Mouse (Mus musculus) hindbrain, embryonic 15.5 days (tissue): ENCODE results near the gene Rnase4. TPM values are rescaled to one million over a fixed set of nuclear protein-coding genes. Genes with fewer than 3 reads are reported as not detected.

ENCODE experiments used
- ATAC-seq: fragments of 200-750 bp; cut with Nextera tagmentation; 2 replicates; pipeline ENCODE4 v1.8.0; 2017; ENCODE audit warnings: low read depth, moderate number of reproducible peaks, moderate TSS enrichment; ENCODE audit not compliant: low FRiP score
- H3K27ac ChIP-seq: fragments of 300-500 bp; sonication (generic); replicated peaks from 2 replicates; pipeline ENCODE4 v1.5.1; 2015; ENCODE audit warnings: mild to moderate bottlenecking, inconsistent platforms
- H3K27me3 ChIP-seq: fragments of 300-500 bp; sonication (generic); 2 replicates; pipeline ENCODE4 v1.6.1; 2015; ENCODE audit warnings: control low read depth, inconsistent platforms
- H3K36me3 ChIP-seq: fragments of 300-500 bp; sonication (generic); 2 replicates; pipeline ENCODE4 v1.6.1; 2015; ENCODE audit warnings: control low read depth, inconsistent platforms
- H3K4me1 ChIP-seq: fragments of 300-500 bp; sonication (generic); replicated peaks from 2 replicates; pipeline ENCODE4 v1.6.1; 2015; ENCODE audit warnings: control low read depth, inconsistent platforms
- H3K4me2 ChIP-seq: fragments of 300-500 bp; sonication (generic); 2 replicates; pipeline ENCODE4 v1.6.1; 2015; ENCODE audit warnings: moderate library complexity, mild to moderate bottlenecking, inconsistent platforms
- H3K4me3 ChIP-seq: fragments of 300-500 bp; sonication (generic); 2 replicates; pipeline ENCODE4 v1.5.1; 2015; ENCODE audit warnings: mild to moderate bottlenecking, inconsistent platforms
- H3K9ac ChIP-seq: fragments of 300-500 bp; sonication (generic); 2 replicates; pipeline ENCODE4 v1.6.1; 2015; ENCODE audit warnings: inconsistent platforms
- H3K9me3 ChIP-seq: fragments of 300-500 bp; sonication (generic); 2 replicates; pipeline ENCODE4 v1.6.1; 2016; ENCODE audit warnings: control low read depth, inconsistent platforms
- WGBS: fragments of 180-500 bp; shearing (Covaris S2); methylation state at CpG from one replicate; pipeline ENCODE4 v1.1.7; 2015; 5-methylcytosine and 5-hydroxymethylcytosine counted together
- polyA plus RNA-seq: library from polyadenylated mRNA; unstranded; fragments of >200 nt; fragmentation: Nextera tagmentation; extraction: Ambion mirVana; gene quantifications from 2 replicates; pipeline ENCODE4 v1.2.1, GENCODE M21; 2015

Rnase4 gene
- polyA plus RNA-seq, 1 experiment from 2014 or later: 16.4 TPM

DNA sequence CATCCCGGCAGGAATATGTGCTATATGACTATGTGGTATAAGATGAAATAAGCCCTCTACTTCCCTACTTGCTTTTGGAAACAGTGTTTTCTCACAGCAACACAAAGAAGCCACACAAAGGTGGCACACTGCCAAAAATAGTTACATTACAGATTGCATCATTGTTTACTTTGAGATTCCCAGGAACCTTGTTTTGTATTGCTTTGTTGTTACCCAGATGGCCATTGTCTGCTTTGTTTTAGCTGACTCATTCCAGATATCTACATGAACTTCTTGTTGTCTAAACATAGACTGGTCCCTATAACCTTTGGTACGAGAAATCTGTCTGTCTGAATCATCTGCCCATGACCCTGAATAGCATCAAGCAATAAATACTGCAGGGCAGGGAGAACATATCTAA, 49.5 kb downstream of the Rnase4 start:
- Histone ChIP-seq H3K4me1 (no peaks in the 10 kb centered on the region), H3K9me3 (no peaks in the 10 kb centered on the region), H3K4me3 (no peak overlapping the region), H3K4me2 (no peak overlapping the region), H3K9ac (no peak overlapping the region), H3K27ac (no peak overlapping the region), H3K27me3 (no peaks in the 10 kb centered on the region), H3K36me3 (no peaks in the 10 kb centered on the region)
- ATAC-seq: no peak
- 82% methylated on average over 2 of the region's 2 CpGs for WGBS

DNA sequence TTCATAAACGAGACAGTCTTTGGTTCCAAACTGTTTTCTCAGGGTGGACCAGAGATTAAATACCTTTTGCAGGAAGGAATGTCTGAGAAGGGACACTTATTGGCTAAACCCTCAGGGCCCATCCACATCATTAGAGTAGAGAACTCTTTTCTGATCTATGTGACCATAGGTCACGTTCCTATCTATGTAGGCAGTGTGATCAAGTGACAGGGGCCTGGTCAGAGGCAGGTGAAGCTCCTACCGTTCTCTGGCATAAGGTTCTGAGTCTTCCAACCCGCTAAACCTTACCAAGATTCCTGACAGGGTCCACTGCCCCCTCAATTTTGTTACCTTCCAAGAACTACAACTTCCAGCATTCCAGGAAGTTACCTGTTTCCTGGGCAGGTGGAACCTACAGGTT, 51.2 kb downstream of the Rnase4 start:
- no peaks in the 10 kb centered on the region for H3K9me3 ChIP-seq
- WGBS: 92% methylated on average over 4 of the region's 4 CpGs
- ATAC-seq: no peak
- no peaks in the 10 kb centered on the region for H3K4me1 ChIP-seq
- H3K27ac ChIP-seq: no peak overlapping the region
- no peak overlapping the region for H3K4me3 ChIP-seq
- H3K9ac ChIP-seq: no peak overlapping the region
- no peak overlapping the region for H3K4me2 ChIP-seq
- H3K27me3 ChIP-seq: no peaks in the 10 kb centered on the region
- H3K36me3 ChIP-seq: no peaks in the 10 kb centered on the region

DNA sequence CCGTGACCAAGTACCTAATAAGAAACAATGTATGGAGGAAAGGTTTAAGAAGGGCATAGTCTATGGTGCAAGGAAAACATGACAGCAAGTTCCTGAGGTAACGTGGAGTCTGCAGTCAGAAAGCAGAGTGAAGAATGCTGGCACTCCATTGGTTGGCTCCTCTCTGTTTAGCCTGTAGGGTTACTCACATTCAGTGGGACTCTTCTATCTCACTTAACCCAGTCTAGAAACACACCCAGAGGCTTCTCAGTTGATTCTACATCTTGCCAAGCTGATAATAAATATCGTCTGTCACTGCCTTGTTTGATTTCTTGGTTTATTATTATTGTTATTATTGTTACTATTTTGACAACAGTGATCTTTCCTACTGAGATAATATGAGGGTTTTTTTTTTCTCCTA, 51.7 kb downstream of the Rnase4 start:
- Histone ChIP-seq H3K4me2 (no peak overlapping the region), H3K4me1 (no peaks in the 10 kb centered on the region), H3K36me3 (no peaks in the 10 kb centered on the region), H3K9ac (no peak overlapping the region), H3K9me3 (no peaks in the 10 kb centered on the region), H3K27me3 (no peaks in the 10 kb centered on the region), H3K27ac (no peak overlapping the region), H3K4me3 (no peak overlapping the region)
- ATAC-seq: no peak
- 85% methylated on average over 3 of the region's 3 CpGs for WGBS

DNA sequence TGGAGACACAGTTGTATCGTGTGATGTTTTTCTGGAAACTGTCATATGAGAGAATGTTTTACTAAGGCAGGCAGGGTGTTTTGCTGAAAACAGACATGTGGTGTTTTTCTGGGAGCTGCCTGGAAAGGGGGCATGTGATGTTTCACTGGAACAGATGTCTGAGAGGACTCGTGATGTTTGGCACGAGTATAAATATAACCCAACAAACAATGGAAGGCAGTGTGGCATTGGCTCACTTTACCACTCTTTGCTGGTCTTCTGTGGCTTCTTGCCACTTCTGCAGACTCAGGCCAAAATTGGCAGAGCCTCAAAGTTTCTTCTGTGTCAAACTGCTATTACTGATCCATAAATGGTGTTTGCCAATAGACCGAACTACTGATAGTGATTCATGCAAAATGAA, 52.4 kb downstream of the Rnase4 start:
- Histone ChIP-seq H3K27me3 (no peaks in the 10 kb centered on the region), H3K9ac (no peak overlapping the region), H3K27ac (no peak overlapping the region), H3K4me3 (no peak overlapping the region), H3K36me3 (no peaks in the 10 kb centered on the region), H3K4me2 (no peak overlapping the region), H3K4me1 (no peaks in the 10 kb centered on the region), H3K9me3 (no peaks in the 10 kb centered on the region)
- ATAC-seq: no peak
- whole genome bisulfite sequencing: 67% methylated on average over 4 of the region's 4 CpGs

DNA sequence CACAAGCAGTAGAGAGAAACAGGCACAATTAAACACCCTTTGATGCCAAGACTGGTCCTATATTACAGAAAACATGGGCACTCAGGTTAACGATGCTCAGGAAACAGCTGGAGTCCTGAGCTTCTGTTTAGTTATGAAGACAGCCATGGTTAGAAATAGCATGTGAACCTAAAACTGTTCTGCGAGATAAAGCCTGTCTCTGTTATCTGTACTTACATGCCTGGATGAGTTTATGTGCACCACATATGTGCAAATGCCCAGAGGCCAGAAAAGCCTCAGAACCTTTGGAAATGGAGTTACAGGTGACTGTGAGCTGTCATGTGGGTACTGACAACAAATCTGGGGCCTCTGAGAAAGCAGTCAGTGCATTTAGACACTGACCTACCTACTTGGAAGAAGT, 53.1 kb downstream of the Rnase4 start:
- 79% methylated on average over 2 of the region's 2 CpGs for WGBS
- H3K4me2 ChIP-seq: no peak overlapping the region

DNA sequence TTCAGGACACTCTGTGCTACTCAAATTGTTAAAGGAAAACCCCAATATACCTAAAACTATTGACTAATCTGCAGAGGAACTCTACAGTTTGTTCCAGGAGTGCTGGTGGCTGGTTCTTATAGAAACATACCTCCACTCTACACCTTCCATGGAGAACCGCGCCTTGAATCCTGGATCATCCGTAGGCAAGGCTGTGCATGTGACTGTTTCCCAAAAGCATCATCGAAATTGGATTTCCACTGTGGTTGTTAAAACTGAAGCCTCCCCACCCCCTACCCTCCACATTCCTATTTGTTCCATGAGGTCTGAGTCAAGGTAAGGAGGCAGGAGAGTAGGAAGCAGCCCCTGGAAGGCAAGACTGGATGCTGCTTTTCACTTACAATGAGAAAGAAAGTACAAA, 53.6 kb downstream of the Rnase4 start:
- WGBS: 96% methylated on average over 4 of the region's 4 CpGs
- no peak for ATAC-seq
- H3K9ac ChIP-seq: no peak overlapping the region

More for the DNA sequence above, 53.1 kb downstream of the Rnase4 start:
- H3K9me3 ChIP-seq: no peaks in the 10 kb centered on the region
- no peak overlapping the region for H3K4me3 ChIP-seq
- H3K27ac ChIP-seq: no peak overlapping the region
- H3K4me1 ChIP-seq: no peaks in the 10 kb centered on the region
- no peak for ATAC-seq
- H3K9ac ChIP-seq: no peak overlapping the region
- no peaks in the 10 kb centered on the region for H3K36me3 ChIP-seq
- H3K27me3 ChIP-seq: no peaks in the 10 kb centered on the region

DNA sequence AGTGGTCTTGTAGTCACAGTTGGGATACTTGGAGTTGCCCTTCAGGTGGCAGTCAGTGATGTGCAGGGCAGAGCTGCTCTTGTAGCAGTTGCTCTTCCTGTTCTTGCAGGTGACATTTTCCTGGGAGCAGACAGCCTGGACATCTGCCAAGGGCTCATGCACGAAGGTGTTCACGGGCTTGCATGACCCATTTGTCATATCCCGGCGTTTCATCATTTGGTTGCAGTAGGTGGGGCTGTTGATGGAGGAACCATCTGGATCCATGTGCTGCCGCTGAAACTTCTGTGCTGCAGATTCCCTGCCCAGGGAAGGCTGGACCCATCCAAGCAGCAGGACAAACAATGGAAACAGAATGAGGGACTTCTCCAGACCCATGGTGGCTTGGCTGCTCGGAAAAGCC, 54.6 kb downstream of the Rnase4 start:
- no peaks in the 10 kb centered on the region for H3K9me3 ChIP-seq
- WGBS: 82% methylated on average over 6 of the region's 6 CpGs
- no peaks in the 10 kb centered on the region for H3K4me1 ChIP-seq
- no peak for ATAC-seq
- H3K27me3 ChIP-seq: no peaks in the 10 kb centered on the region
- H3K9ac ChIP-seq: no peak overlapping the region
- H3K4me2 ChIP-seq: no peak overlapping the region
- H3K27ac ChIP-seq: no peak overlapping the region
- H3K4me3 ChIP-seq: no peak overlapping the region
- H3K36me3 ChIP-seq: no peaks in the 10 kb centered on the region

More for the DNA sequence above, 53.6 kb downstream of the Rnase4 start:
- H3K9me3 ChIP-seq: no peaks in the 10 kb centered on the region
- H3K27me3 ChIP-seq: no peaks in the 10 kb centered on the region
- H3K36me3 ChIP-seq: no peaks in the 10 kb centered on the region
- no peak overlapping the region for H3K27ac ChIP-seq
- H3K4me2 ChIP-seq: no peak overlapping the region
- H3K4me1 ChIP-seq: no peaks in the 10 kb centered on the region
- no peak overlapping the region for H3K4me3 ChIP-seq

DNA sequence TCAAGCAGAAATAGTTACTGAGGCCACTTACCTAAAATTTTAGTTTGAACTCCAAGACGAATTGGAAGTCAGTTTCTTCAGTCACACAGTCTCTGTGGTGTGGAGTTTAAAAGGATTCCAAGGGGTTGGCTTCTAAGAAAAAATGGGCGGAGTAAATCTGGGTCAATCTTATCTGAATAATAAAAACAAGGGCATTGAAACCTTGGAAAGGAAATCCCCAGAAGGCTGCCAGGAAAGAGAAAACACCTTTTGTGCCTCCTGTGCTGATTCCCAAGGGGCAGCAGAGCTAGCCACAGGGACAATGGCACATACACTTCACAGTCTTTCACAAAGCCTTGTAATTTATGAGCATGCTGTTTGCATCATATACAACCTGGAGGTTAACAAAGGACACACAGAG, 55.8 kb downstream of the Rnase4 start, which contains the start of gene Rnase1:
Rnase1 (minus strand) TSS at position 101 of the 400 bp plus-strand sequence.
- Histone ChIP-seq H3K27ac (no peak within 1 kb of the TSS), H3K27me3 (no peaks in the 10 kb centered on the region), H3K4me2 (no peak within 1 kb of the TSS), H3K9me3 (no peaks in the 10 kb centered on the region), H3K4me3 (no peak within 1 kb of the TSS), H3K36me3 (no peaks in the 10 kb centered on the region), H3K4me1 (no peaks in the 10 kb centered on the region), H3K9ac (no peak within 1 kb of the TSS)
- ATAC-seq: no peak
- 36% methylated on average over 2 of the region's 2 CpGs for WGBS

DNA sequence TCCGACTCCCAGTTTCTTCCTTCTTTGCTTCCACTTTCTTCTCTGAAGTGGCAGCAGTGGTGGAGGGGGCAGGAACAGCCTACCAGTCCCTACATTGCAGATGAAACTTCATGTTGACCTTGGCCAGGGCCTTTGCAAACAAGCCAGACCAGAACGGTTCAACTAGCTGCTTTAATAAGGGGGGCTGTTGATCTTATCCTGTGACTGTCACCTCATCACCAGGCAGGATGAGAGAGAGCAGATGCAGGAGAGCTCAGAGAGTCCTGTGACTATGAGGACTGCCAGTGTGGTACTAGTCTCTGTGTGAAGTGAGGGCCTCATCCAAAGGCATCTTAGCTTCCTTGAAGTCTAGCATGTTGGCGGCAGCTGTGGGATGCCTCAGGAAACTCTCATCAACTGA, 57.1 kb downstream of the Rnase4 start:
- no peaks in the 10 kb centered on the region for H3K9me3 ChIP-seq
- no peak overlapping the region for H3K27ac ChIP-seq
- H3K4me2 ChIP-seq: no peak overlapping the region
- H3K4me3 ChIP-seq: no peak overlapping the region
- H3K36me3 ChIP-seq: no peaks in the 10 kb centered on the region
- no peak for ATAC-seq
- 65% methylated on average over 3 of the region's 3 CpGs for WGBS
- no peak overlapping the region for H3K9ac ChIP-seq
- H3K4me1 ChIP-seq: no peaks in the 10 kb centered on the region
- no peaks in the 10 kb centered on the region for H3K27me3 ChIP-seq

DNA sequence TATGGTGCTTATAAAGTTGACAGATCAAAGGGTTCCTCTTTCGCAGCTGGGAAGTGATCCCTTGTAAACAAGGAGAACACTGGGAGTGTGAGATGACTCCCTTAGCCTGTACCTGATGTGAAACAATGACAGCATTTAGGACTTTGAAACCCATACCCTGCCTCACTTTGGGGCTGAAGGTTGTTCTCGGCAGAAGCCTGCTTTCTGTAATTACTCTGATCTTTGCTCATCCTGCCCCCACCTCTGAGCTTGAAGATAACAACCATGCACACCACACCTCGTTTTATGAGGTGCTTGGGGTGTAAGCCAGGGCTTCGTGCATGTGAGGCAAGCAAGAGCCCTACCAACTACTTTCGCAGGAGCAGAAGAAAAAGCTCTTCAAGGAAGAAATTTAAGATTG, 58.3 kb downstream of the Rnase4 start:
- Histone ChIP-seq H3K4me3 (no peak overlapping the region), H3K27me3 (no peaks in the 10 kb centered on the region), H3K36me3 (no peaks in the 10 kb centered on the region), H3K27ac (no peak overlapping the region), H3K9ac (no peak overlapping the region), H3K4me2 (no peak overlapping the region), H3K4me1 (no peaks in the 10 kb centered on the region), H3K9me3 (no peaks in the 10 kb centered on the region)
- WGBS: 77% methylated on average over 5 of the region's 5 CpGs
- no peak for ATAC-seq

DNA sequence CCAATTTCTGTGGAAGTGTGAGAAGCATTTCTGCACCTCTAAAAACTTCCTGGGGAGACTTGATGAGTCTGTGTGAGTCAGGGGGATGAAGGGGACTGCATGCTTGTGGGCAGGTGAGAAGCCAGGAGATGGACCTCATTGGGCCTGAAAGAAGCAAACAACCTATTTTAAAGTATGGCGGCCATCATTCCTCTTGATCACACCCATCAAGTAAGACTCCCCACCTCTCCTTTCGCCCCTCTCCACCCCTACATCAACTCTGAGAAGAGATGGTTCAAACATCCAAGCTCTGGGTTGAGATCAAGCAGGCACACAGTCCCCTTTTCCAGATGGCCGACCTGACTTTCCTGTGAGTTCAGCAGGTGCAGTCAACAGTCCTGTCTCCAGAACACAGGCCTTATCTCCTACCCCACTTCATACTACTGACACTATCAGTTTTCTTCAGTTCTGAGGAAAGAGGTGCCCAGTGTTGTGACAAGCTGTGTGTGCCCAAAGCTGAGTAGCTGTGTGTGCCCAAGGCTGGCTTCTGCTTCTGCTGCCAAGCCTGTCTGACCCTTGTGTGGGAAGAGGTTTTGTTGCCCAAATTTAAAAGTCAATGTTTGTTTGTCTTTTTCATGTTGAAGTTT, 59.4 kb downstream of the Rnase4 start:
- Histone ChIP-seq H3K27me3 (no peaks in the 10 kb centered on the region), H3K4me2 (no peak overlapping the region), H3K9ac (no peak overlapping the region), H3K4me3 (no peak overlapping the region), H3K36me3 (no peaks in the 10 kb centered on the region), H3K9me3 (no peaks in the 10 kb centered on the region), H3K4me1 (no peaks in the 10 kb centered on the region), H3K27ac (no peak overlapping the region)
- ATAC-seq: no peak
- 84% methylated on average over 3 of the region's 3 CpGs for WGBS

DNA sequence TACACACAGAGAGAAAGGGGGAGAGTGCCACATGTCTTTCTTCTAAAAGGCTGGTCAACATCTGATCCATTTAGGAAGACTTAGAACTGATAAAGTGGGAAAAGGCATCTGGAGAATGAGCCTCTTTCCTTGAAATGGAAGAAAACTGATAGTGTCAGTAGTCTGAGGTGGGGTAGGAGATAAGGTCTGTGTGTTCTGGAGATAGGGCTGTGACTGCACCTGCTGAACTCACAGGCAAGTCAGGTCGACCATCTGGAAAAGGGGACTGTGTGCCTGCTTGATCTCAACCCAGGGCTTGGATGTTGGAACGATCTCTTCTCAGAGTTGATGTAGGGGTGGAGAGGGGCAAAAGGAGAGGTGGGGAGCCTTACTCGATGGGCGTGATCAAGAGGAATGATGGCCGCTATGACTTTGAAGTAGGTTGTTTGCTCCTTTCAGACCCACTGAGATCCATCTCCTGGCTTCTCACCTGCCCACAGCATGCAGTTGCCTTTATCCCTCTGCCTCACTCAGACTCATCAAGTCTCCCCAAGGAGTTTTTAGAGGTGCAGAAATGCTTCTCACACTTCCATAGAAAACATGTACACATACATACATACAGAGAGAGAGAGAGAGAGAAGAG, 61.5 kb downstream of the Rnase4 start:
- ATAC-seq: no peak
- Histone ChIP-seq H3K9me3 (no peaks in the 10 kb centered on the region), H3K27me3 (no peaks in the 10 kb centered on the region), H3K27ac (no peak overlapping the region), H3K4me1 (no peaks in the 10 kb centered on the region), H3K36me3 (no peaks in the 10 kb centered on the region), H3K4me2 (no peak overlapping the region), H3K4me3 (no peak overlapping the region), H3K9ac (no peak overlapping the region)
- 88% methylated on average over 5 of the region's 5 CpGs for whole genome bisulfite sequencing
